Mouse (Mus musculus): ENCODE results near the gene Nmnat3.

DNA sequence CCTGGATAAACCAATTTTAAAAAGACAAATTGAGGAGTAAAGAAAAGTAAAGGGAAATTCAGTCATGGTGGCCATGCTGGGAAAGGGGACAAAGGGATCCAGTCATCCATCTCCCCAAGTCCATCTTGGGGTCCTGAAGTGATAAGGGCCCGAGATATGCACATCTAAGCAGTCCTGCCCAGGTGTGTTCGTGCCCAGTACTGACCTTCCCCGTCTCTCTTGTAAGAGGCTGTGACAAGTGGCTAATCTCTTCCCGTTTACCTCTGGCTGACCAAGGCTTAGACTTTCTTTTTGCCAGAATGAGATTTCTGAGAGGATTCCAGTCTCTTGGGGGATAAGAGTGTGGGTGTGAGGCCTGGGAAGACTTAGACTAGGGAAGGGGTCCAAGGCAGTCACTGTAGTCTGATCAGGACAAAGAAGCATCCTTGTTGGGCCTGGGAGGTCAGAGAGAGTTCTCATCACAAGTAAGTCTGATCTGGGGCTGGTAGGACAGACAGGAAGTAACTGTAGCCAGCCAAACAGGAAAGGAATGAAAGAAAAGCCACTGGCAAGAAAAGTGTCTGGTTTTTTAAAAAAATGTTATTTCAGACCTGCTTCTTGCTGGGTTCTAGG is 140.8 kb downstream of the Nmnat3 start:
- TF ChIP-seq CTCF (IDR thresholded peaks at IDR 0.05; ENCODE audit: control insufficient read depth, insufficient read depth, insufficient replicate concordance, low read depth, low read length): no peak
- TF ChIP-seq POLR2A (IDR thresholded peaks at IDR 0.05; ENCODE audit: control insufficient read depth, low read depth, low read length): no peak

All from testis, adult 2 months (tissue).